Mouse (Mus musculus): ENCODE results near the gene Efcab7.

Gene Efcab7

GRCm38 (mm10) chr4:99829094-99830073 is at the start of gene Efcab7:
Gene Efcab7 (plus strand): TSS chr4:99829198.
- DNase-seq (ENCODE audit: low spot score in 2 of 2), result peak; percentile 79 to 89

DNA sequence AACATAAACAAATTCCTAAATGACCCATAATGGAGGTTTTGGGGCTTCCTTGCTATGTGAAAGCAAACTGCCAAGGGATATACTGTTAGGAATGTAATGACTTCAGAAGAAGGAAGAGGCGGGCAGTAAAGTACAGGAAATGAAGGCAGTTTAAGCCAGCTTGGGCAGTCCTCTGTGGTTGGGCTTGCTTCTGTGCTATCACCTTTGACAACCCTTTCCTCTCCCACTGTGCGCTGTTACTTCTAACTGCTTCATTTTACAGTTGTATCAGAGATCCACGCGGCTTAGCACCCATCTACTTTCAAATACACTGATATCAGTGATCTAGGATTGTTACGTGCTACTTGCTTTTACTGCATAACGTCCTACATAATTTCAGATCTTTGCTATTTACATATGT is 36.6 kb upstream of the Efcab7 start:
- no peak for DNase-seq (ENCODE audit: low spot score in 2 of 2)

DNA sequence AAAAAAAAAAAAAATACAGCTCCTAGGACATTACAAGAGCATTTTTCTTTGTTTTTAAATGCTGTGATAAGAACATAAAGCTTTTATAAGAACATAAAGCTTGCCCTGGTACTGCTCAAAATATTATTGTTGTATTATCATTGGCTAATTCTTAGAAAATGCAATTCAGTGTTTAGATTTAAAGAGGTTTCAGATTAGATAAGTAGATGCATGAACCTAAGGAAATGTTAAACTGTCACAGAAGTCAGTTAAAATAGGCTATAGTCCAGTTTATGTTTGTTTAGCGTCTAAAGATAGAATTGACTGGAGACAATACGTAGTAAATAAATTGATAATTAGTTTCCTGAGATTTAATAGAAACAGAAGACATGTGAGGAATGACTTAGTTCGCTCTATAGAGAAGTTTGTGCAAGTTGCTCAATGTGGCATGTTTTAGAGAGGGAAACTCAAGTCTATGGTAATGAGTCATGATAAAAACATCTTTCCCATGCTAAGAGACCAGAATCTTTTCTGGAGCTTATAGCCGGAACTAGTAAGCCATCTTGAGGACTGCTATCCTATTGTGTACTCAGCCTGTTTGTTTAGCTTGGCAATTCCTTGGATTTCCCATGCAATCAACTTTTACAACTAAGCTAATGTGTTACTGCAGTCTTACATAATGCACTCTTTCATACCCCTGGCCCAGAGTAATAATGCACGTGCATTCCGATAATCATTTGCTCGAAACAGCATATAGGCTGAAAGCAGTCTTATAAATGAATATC is 12.1 kb upstream of the Efcab7 start:
- no peak for DNase-seq (ENCODE audit: low spot score in 2 of 2)

GRCm38 (mm10) chr4:99828337-99828736 is 661 bp upstream of the Efcab7 start:
- no peak for DNase-seq (ENCODE audit: low spot score in 2 of 2)

- no peak for DNase-seq (ENCODE audit: low spot score in 2 of 2)
These were observed 282 bp upstream of the Efcab7 start for GRCm38 (mm10) chr4:99828739-99829093.

DNA sequence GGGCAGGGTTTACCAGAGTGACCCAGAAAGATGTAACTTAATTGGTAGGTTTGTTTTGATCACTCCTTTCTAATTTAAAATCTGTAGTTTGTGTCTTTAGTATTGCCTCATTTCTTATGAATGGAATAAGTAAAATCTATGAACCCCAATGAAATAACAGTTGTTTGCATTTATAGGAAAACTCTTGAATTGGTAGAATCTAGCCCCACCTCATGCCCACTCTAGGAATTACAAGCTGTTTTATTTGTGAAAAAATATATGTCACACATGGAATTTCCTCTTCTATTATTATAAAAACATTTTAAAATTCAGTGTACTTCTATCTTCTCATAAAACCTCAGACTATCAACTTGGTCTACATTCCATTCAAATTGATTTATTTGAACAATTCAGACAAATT is 52.9 kb downstream of the Efcab7 start:
- DNase-seq (ENCODE audit: low spot score in 2 of 2), result no peak

- DNase-seq (ENCODE audit: low spot score in 2 of 2), result no peak
These were observed 53.4 kb downstream of the Efcab7 start for GRCm38 (mm10) chr4:99882405-99882804.

DNA sequence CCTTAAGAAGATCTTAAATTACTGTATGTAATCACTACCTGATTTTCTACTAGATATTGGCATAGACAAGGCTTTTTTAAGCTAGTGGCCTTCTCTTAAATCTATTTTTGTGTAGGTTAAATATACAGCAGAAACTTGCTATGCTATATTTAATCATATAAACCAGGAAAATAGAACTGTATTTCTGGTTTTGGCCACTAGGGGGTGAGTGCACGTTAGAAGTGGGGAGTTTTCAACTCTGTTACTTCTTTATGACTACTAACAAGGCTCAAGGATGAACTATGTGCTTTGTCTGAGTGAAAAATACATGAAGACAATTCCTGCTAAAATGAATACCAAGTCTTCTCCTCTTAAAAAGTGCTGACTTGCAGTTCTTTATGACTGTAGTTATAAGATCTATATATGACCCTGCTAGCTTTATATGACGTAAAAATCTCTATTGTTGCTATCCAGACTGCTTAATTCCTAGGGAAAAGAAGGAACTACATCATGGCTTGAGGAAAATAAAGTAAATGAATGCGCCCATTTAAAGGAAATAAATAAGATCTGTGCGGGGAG is 85.0 kb downstream of the Efcab7 start:
- DNase-seq (ENCODE audit: low spot score in 2 of 2), result no peak

- no peak for DNase-seq (ENCODE audit: low spot score in 2 of 2)
These were observed 97.4 kb downstream of the Efcab7 start for GRCm38 (mm10) chr4:99926380-99926779.

GRCm38 (mm10) chr4:99928521-99928920 is 99.5 kb downstream of the Efcab7 start:
- DNase-seq (ENCODE audit: low spot score in 2 of 2), result no peak

GRCm38 (mm10) chr4:99929149-99929612 is 100.2 kb downstream of the Efcab7 start, which contains the start of gene Pgm1:
Gene Pgm1 (plus strand): TSS chr4:99929414.
- peak in 1 of 2 experiments; percentile 60 for DNase-seq (ENCODE audit: low spot score in 2 of 2)

GRCm38 (mm10) chr4:99929613-99930517 is 100.9 kb downstream of the Efcab7 start, which contains the start of gene Itgb3bp:
Gene Itgb3bp (minus strand): TSS chr4:99929813.
- DNase-seq (ENCODE audit: low spot score in 2 of 2), result peak; percentile 36 to 77

DNA sequence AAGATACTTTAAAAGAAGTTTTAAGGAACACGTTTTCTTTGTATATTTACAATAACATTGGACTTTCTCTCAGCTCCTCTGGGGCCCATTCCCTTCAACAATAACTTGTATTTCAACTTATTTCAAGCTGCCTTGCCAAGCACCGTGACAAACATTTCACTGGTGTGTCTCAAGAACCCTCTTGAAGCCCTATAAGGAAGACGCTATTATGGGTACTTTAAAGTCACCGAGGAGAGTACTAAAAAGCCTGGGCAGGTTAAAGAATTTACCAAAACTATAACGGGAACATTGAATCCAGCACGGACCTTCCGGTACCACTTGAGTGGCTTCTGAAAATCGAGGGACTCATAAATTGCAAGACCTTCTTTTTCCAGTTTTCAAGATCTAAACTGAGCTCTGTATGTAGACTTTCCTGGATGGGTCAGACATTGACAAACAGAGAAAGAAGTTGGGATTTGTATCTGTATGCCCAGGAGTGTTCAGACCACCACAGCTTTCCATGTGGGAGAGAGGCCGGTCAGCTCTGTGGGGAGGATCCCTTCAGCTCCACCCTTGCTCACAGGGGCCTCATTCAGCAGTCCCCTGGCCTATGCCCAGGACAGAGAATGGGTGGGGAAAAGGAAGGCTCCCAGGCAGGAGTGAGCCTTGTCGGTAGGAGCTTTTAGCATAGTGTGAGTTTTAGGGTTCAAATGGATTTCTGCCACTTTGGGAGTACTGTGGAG is 101.7 kb downstream of the Efcab7 start:
- DNase-seq (ENCODE audit: low spot score in 2 of 2), result no peak

DNA sequence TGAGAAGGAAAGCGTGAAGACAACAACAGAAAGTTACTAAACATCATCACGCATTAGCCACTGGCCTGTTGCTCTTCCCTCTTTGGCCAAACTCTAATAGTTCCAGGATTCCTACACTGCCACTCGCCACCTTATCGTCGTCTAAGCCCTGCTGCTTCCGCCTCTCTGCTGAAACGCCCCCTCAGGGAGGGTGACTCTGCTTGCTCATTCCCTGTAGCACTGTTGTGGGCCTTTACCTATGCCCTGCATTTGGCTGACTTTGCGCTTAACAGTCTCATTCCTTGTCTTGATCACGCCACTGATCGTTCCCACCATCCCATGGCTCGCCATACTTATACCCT is 102.2 kb downstream of the Efcab7 start:
- no peak for DNase-seq (ENCODE audit: low spot score in 2 of 2)

DNA sequence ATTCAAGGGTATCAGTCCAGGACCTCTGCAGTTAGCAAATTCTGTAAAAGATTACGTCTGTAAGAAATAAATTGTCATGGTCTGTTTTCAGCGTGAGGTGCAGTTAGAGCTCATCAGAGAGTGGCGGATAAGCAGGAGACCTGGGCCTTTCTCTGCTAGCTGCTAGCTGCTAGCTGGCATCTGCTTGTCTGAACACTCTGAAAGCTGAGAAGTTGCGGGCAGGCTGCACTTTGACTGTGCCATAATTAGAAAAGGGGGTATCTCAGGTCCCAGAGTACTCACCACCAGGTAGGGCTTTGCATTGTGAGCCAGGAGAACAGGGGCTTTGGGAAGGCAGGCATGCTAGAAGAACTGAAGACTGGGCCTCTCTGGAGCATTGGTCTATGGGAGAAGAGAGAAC is 102.8 kb downstream of the Efcab7 start:
- DNase-seq (ENCODE audit: low spot score in 2 of 2), result no peak

DNA sequence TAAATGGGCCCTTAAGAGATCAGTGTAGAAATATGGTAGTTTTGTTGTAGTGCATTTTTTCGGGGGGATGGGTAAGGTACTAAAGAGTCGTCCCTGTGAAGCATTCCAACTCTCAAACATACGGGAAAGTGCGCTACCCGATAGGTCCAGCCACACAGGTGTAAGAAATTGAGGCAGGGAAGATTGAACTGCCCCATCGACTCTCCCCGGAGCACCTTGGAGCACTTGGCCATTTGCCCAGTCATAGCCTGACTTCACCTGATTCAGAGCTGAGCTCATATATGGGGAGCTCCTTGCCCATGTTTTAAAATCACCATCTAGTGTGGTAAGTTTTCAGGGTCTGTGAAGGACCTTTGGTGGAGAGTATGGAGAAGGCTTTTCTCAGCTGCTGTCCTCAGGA is 105.9 kb downstream of the Efcab7 start:
- DNase-seq (ENCODE audit: low spot score in 2 of 2), result no peak

DNA sequence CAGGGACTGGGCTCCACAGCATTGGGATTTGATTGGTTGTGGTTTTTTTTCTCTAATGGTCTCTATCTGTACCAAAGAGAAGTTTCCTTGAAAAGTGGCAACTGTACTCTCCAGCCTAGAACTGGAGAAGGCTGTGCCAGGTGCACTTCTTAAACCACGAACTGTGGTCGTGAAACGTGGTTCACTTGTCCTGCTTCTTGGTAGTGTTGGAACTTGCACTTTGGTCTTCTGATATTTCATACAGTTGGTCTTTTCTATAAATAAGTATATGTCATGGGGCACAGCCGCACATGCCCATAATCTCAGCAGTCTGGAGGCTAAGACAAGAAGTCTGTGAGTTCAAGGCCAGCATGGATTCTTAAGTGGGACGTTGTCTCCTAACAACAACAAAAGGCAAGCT is 107.3 kb downstream of the Efcab7 start:
- DNase-seq (ENCODE audit: low spot score in 2 of 2), result no peak

GRCm38 (mm10) chr4:99939711-99940505 is 110.9 kb downstream of the Efcab7 start:
- DNase-seq (ENCODE audit: low spot score in 2 of 2), result no peak

DNA sequence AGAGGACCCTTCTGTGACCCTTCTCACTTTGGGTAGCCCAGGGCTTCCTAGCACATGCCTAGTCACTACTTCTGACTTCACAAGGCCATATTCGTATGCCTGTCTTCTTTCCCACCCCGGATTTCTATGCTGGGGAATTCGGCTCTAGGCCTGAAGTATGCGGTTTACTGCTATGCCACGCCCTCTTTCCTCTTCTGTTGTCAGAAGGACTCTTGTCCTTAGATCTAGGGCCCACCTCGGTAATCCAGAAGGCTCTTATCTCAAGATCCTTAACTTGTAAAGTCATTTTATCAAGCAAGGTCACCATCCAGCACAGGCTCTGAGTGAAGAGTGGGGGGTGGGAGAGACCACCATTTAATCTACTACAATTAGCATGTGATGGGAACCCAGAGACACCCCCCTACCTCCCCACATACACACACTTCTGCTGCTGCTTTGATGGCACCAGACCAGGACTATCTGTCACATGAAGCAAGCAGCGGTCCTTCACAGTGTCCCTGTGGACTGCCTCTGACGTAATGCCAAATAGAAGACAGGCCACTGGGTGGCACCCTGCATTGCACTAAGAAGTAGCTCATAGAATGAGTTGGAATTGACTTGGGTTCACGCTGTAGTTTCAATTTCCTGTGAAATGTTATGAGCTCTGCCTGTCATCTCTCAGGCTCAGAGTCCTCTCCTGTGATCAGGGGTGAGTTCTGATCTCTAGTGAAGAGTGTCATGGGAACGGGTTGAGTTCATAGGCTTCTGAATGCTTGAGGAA is 112.8 kb downstream of the Efcab7 start:
- no peak for DNase-seq (ENCODE audit: low spot score in 2 of 2)
